Mouse (Mus musculus) heart, adult 2 months (tissue): ENCODE results near the gene Odf2l.

Experiments
- CTCF ChIP-seq: fragments of 200-600 bp; IDR thresholded peaks from 2 replicates; pipeline ENCODE4 v1.8.1; 2022; ENCODE audit warnings: antibody characterized with exemption, mild to moderate bottlenecking, moderate library complexity
- POLR2A ChIP-seq: fragments of 200-500 bp; IDR thresholded peaks from 2 replicates; pipeline ENCODE4 v1.6.1; 2011; ENCODE audit warnings: mild to moderate bottlenecking, low read depth, low read length, control low read depth; ENCODE audit not compliant: insufficient read depth

GRCm38 (mm10) chr3:145168844-145169696 is 50.7 kb downstream of the Odf2l start:
- TF ChIP-seq CTCF (no peak), POLR2A (no peak)
